Mouse (Mus musculus) ES-Bruce4 (cell line): ENCODE data around the gene Dmrt2. TPM values are rescaled to one million over a fixed set of nuclear protein-coding genes. Genes with fewer than 3 reads are reported as not detected.

Experiments used
- H3K27ac ChIP-seq: 2 replicates; pipeline ENCODE4 v1.5.1; 2012; ENCODE audit warnings: low read length, inconsistent platforms; ENCODE audit not compliant: insufficient read depth
- H3K27me3 ChIP-seq: 2 replicates; pipeline ENCODE4 v1.6.1; 2012; ENCODE audit warnings: mild to moderate bottlenecking, low read length, inconsistent platforms; ENCODE audit not compliant: control insufficient read depth, poor library complexity, insufficient read depth, severe bottlenecking
- H3K36me3 ChIP-seq: 2 replicates; pipeline ENCODE4 v1.6.1; 2012; ENCODE audit warnings: inconsistent platforms, mild to moderate bottlenecking, low read length, moderate library complexity; ENCODE audit not compliant: control insufficient read depth, poor library complexity, insufficient read depth, severe bottlenecking
- H3K4me1 ChIP-seq: one replicate; pipeline ENCODE4 v1.8.1; 2011; ENCODE audit warnings: low read length; ENCODE audit not compliant: control insufficient read depth, insufficient read depth
- H3K4me3 ChIP-seq: 2 replicates; pipeline ENCODE4 v1.5.1; 2011; ENCODE audit warnings: low read depth, mild to moderate bottlenecking, low read length
- H3K9ac ChIP-seq: 2 replicates; pipeline ENCODE4 v1.6.1; 2012; ENCODE audit warnings: low read depth, mild to moderate bottlenecking, inconsistent platforms; ENCODE audit not compliant: poor library complexity, severe bottlenecking
- H3K9me3 ChIP-seq: replicated peaks from 2 replicates; pipeline ENCODE4 v1.6.1; 2012; ENCODE audit warnings: mild to moderate bottlenecking, low read length, inconsistent platforms; ENCODE audit not compliant: control insufficient read depth, poor library complexity, insufficient read depth, severe bottlenecking
- CTCF ChIP-seq: IDR thresholded peaks from one replicate; pipeline ENCODE4 v1.8.1; 2011; ENCODE audit warnings: low read depth, low read length
- EP300 ChIP-seq: IDR thresholded peaks from 2 replicates; pipeline ENCODE4 v1.6.1; 2011; ENCODE audit warnings: low read depth, low read length; ENCODE audit not compliant: insufficient read depth
- POLR2A ChIP-seq: IDR thresholded peaks from one replicate; pipeline ENCODE4 v1.8.1; 2011; ENCODE audit warnings: low read length; ENCODE audit not compliant: insufficient read depth
- polyA plus RNA-seq: library from polyadenylated mRNA; stranded (reverse); fragments of >200 nt; gene quantifications from 2 replicates; pipeline ENCODE4 v1.2.4, GENCODE M21; 2011; ENCODE audit warnings: low read depth; ENCODE audit not compliant: missing spikeins, insufficient read depth, insufficient read length

Dmrt2 gene
- polyA plus RNA-seq, 1 experiment: not detected

DNA sequence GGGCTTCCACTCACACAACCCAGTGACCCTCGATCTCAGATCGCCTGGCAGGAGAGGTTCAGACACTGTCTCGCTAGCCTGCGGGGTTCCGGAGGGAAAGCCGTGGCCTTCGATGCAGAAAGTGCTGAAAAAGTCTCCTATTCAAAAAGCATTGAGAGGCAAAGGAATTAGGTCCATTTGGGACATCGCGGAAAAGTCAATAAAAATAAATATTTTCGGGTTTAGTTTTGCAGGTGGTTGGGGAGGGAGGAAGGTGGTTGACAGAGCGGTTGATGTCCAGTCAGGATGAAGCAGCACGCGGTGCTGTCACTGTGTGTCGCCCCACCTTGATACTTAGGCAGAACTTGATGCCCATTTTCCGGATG, 1.8 kb downstream of the Dmrt2 start:
- peaks cover 21% of the 10 kb centered on the region for H3K9me3 ChIP-seq
- TF ChIP-seq CTCF (no peak), EP300 (no peak), POLR2A (no peak)
- H3K27me3 ChIP-seq: peaks cover 33% of the 10 kb centered on the region
- H3K4me1 ChIP-seq: no peaks in the 10 kb centered on the region
- no peak overlapping the region for H3K9ac ChIP-seq
- no peaks in the 10 kb centered on the region for H3K36me3 ChIP-seq
- H3K4me3 ChIP-seq: peak overlapping the region; percentile 71
- no peak overlapping the region for H3K27ac ChIP-seq

DNA sequence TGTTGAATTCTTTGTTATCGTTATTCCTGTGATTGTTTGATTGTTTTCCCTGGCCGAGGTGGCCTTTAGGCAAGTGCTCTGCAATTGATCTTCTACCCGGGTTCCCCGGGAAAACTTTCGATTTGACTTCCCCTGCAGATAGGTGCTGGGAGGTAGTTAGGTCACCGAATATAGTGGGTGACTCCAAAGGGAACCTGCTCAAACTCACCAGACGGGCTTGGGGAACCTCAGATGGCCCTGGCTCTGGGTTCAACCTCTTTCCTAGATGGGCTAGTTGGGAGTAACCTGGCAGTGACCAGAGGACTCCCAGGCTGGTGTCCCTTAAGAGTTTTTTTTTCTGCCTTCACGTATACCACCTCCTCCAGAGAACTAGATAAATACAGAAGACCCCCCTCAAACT, 2.5 kb downstream of the Dmrt2 start:
- no peak overlapping the region for H3K9ac ChIP-seq
- H3K4me1 ChIP-seq: no peaks in the 10 kb centered on the region
- peaks cover 33% of the 10 kb centered on the region for H3K27me3 ChIP-seq
- TF ChIP-seq EP300 (no peak), POLR2A (no peak), CTCF (no peak)
- H3K9me3 ChIP-seq: peaks cover 21% of the 10 kb centered on the region
- H3K27ac ChIP-seq: no peak overlapping the region
- no peak overlapping the region for H3K4me3 ChIP-seq
- no peaks in the 10 kb centered on the region for H3K36me3 ChIP-seq

DNA sequence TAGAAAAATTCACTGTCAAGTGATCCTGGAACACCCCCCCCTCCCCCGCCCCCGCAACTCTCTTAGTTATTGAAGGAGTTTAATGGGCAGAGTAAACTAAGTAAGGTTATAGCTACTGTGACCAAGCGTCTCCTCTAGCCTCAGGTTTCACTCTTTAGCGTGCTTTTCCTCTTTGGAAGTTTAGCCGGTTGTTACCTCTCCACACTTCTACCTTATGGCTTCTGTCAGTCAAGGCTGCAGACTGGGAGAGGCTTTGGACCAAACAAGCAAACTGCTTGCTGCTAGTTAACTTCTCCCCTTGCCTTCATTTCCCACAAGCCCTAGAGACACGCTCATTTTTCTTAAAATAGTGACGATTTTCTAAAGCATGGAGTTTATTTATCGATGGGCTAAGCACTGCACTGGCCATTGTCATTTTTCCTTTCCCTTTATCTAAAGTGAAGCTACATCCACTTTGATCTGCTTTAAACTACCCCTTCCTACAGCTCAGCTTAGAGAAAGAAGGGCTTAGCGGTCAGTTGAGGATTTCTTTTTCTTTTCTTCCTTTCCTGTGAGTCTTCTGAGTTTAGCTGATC, 3.7 kb downstream of the Dmrt2 start:
- Histone ChIP-seq H3K4me1 (no peaks in the 10 kb centered on the region), H3K27ac (no peak overlapping the region), H3K9ac (no peak overlapping the region), H3K36me3 (no peaks in the 10 kb centered on the region), H3K27me3 (peaks cover 25% of the 10 kb centered on the region), H3K9me3 (peaks cover 21% of the 10 kb centered on the region), H3K4me3 (no peak overlapping the region)
- TF ChIP-seq EP300: no peak
- TF ChIP-seq CTCF: no peak
- TF ChIP-seq POLR2A: no peak

DNA sequence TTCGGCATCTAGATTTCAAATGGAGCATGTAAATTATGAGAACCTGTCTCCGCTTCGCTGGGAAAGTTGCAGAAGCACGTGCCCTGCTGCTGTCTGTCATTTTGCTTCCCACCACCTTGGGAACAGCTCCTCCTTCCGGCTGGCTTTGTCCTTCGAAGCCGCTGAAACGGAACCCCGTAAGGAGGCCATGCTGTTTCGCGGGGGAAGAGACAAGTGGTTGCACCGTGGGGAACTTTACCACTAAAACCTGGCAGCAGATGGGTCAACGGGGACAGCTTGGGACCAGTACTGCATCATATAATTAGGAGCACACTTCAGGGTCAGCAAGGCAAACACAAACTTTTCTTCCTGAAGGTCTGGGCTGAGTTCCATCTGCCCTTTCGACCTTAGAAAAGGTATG, 26.6 kb downstream of the Dmrt2 start:
- Histone ChIP-seq H3K9ac (no peak overlapping the region), H3K4me1 (no peaks in the 10 kb centered on the region), H3K27ac (no peak overlapping the region), H3K4me3 (no peak overlapping the region), H3K36me3 (no peaks in the 10 kb centered on the region), H3K27me3 (peaks cover 2% of the 10 kb centered on the region; the same call in 1 of the 2 replicates), H3K9me3 (no peaks in the 10 kb centered on the region)
- TF ChIP-seq CTCF (no peak), EP300 (no peak), POLR2A (no peak)

DNA sequence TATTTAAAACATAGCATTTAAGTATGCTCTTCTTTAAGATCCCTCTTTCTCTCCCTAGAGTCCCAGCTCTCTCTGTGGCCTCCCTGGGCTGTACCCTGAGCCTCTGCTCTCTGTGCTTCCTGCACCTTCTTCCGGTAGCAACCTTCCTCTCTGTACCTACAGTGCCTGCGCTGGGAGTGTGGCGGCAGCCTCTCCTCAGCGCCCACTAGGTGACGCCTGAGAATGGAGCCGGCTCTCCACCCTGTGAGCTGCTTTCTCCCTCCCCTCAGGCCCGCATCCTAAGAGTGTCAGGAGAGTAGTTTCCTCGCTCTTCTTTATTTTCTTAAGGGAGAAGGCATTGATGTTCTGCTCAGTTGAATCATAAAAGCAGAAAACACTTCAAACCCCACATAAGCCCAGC, 41.2 kb downstream of the Dmrt2 start:
- Histone ChIP-seq H3K4me1 (no peaks in the 10 kb centered on the region), H3K9me3 (no peaks in the 10 kb centered on the region), H3K36me3 (no peaks in the 10 kb centered on the region), H3K27ac (no peak overlapping the region), H3K27me3 (no peaks in the 10 kb centered on the region), H3K4me3 (no peak overlapping the region), H3K9ac (no peak overlapping the region)
- TF ChIP-seq POLR2A: no peak
- TF ChIP-seq CTCF: peak; percentile 35

DNA sequence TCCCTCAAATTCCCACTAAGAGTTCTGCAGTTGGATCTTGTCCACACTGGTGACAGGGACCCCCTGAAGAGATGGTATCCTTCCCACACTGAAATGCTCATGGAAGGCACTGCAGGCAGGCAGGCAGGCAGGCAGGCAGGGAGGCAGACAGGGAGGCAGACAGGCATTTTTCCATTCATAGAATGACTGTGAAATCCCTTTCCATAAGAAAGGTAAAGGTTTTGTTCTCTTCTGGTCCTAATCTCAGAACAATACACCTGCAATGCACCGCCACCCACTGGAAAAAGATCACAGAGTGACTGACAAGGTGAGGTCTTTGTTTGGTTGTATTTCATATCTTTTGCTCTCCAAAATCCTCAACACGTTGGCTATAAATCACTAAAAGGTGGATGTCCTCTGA, 42.7 kb downstream of the Dmrt2 start:
- no peak overlapping the region for H3K9ac ChIP-seq
- H3K27ac ChIP-seq: no peak overlapping the region
- no peaks in the 10 kb centered on the region for H3K9me3 ChIP-seq
- TF ChIP-seq POLR2A (no peak), EP300 (no peak), CTCF (no peak)
- H3K4me3 ChIP-seq: no peak overlapping the region
- H3K4me1 ChIP-seq: no peaks in the 10 kb centered on the region
- no peaks in the 10 kb centered on the region for H3K27me3 ChIP-seq
- H3K36me3 ChIP-seq: no peaks in the 10 kb centered on the region
